Mouse (Mus musculus): ENCODE results near the gene Dbndd1.
"Not testable (repeated sequence)": the region's sequence is repeated elsewhere in the genome, so short reads cannot be mapped to it uniquely, and the experiment has no call there.

Gene Dbndd1

GRCm38 (mm10) chr8:123514781-123515539 lies at the start of gene Dbndd1:
TSS of gene Dbndd1 (minus strand) at chr8:123515463.
- no peak for DNase-seq

- DNase-seq: not testable (repeated sequence)
These were observed 49.0 kb upstream of the Dbndd1 start for GRCm38 (mm10) chr8:123564221-123564620.

DNA sequence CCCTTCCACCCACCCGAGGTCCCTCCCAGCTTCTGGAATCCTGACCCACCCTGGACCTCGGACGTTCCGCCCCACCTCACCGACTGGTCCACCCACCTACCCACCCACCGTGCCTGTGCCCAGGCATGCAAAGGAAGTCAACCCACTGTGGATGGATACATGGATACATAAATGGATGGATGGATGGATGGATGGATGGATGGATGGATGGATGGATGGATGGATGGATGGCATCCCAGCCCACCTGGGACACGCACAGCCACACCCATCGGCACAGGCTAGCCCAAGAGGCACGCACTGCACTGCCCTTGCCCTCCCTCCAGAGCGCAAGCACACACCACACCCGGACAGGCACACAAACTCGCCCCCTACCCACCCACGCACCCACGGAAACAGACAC lies 22.4 kb upstream of the Dbndd1 start:
- DNase-seq: peak; percentile 28

DNA sequence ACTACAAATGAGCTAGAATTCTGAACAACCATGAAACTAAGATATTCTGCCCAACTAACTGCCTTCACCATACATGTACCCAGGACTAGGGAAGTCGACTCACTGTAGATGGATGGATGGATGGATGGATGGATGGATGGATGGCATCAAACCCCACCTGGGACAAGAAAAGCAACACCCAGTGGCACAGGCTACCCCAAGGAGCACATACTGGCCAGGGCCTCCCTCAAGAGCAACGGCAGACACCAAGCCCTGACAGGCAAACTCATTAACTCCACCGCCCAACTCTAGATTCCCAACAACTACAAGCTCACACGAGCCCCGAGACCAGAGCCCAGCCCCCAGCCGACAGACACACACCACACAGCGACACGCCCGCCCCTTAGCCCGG lies 21.7 kb upstream of the Dbndd1 start:
- no peak for DNase-seq

- no peak for DNase-seq
These were observed 21.2 kb upstream of the Dbndd1 start for GRCm38 (mm10) chr8:123536242-123536989.

- no peak for DNase-seq
These were observed 12.6 kb upstream of the Dbndd1 start for GRCm38 (mm10) chr8:123527720-123528489.

- not testable (repeated sequence) for DNase-seq
These were observed 4.8 kb upstream of the Dbndd1 start for GRCm38 (mm10) chr8:123520048-123520447.

GRCm38 (mm10) chr8:123518667-123519066 lies 3.4 kb upstream of the Dbndd1 start, which contains the start of gene Gas8:
TSS of gene Gas8 (plus strand) at chr8:123518834.
- peak; percentile 94 for DNase-seq

DNA sequence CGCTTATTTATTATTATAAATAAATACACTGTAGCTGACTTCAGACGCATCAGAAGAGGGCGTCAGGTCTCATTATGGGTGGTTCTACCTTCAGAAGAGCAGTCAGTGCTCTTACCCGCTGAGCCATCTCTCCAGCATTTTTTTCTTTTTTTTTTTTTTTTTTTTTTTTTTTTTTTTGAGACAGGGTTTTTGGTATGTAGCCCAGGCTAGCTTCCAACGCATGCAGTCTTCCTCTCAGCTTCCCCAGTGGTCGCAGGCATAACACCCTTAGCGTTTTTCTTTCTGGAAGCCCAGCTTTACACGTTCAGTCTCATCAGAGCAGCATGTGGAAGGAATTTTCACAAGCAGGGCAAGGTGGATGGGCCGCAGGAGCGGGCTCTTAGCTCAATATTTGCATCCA lies 2.9 kb upstream of the Dbndd1 start:
- no peak for DNase-seq

DNA sequence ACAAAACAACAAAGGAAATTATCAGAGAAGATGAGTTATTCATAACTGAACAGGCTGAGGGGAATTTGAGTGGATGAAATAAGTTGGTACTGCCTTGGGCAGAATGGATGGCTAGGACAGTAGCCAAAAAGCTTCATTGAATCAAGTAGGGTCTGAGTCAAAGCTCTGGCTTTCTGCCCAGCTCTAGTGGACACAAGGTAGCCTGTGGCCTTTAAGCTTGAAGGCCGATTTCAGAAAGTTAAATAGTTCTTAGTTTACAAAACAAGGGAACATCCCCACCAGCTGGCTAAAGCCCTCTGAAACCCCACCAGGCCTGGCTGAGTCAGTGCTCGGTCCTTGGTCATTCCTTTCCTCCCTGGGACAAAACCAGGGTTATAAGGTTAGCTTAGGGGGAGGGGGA lies 1.3 kb upstream of the Dbndd1 start:
- DNase-seq: no peak

GRCm38 (mm10) chr8:123515540-123515897 lies 256 bp upstream of the Dbndd1 start:
- no peak for DNase-seq

GRCm38 (mm10) chr8:123514136-123514535 lies 1.1 kb downstream of the Dbndd1 start:
- no peak for DNase-seq

GRCm38 (mm10) chr8:123510819-123511218 lies 4.4 kb downstream of the Dbndd1 start:
- no peak for DNase-seq

DNA sequence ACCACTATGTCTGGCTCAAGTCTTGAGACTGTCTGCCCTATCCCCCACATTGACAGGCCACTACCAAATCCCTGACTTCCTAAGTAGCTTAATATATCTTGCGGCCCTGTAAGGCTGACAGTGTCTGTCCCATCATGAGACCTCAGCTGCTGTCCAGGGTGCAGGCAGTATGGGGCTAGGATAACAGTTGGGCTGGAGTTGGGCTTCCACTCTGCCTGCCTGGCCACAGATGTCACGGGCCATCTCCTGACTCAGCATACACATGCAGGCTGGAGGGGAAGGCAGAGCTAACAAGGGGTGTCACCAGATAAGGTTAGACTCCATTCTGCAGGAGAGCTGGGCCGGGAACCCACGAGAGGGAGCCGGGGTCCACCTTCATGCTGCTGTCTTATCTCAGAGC lies 8.1 kb downstream of the Dbndd1 start:
- DNase-seq: no peak

GRCm38 (mm10) chr8:123505695-123506094 lies 9.6 kb downstream of the Dbndd1 start:
- no peak for DNase-seq

DNA sequence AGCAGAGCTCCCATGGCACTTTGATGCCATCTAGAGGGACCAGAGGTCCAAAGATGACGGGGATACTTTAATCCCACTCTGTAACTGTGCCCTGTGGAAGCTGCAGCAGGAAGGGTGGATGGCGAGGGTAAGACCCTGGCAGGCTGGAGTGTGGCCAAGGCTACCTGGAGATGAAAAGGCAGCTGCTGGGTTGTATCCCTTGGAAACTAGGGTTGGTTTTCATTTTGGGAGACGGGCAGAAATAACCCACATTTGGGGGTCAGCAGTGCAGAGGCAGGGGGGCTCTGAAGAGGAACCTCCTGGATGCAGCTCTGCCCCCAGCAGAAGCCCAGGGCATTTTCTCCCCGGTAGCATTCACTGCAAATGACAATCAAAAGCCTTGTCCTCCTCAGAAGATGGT lies 10.0 kb downstream of the Dbndd1 start:
- DNase-seq: no peak

GRCm38 (mm10) chr8:123504591-123505195 lies 10.6 kb downstream of the Dbndd1 start:
- DNase-seq: no peak

- DNase-seq: no peak
These were observed 11.3 kb downstream of the Dbndd1 start for GRCm38 (mm10) chr8:123503801-123504467.

DNA sequence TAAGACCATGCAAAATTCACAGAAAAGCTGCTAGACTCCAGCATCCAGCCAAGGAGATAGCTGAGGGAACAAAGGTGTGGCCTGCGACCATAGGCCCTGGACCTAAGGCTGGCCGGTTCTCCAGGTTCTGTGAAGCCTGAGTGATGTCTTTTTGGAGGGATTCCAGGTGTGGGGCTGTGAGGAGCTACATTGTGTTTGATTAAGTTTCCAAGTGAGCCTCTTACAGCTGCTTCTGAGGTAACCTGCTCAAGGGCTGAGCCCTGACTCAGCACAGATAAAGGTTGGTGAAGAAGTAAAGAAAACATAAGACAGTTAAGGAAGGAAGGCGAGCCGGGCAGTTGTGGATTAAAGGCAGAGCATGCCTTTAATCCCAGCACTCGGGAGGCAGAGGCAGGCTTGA lies 13.1 kb downstream of the Dbndd1 start:
- DNase-seq: no peak

- DNase-seq: no peak
These were observed 15.7 kb downstream of the Dbndd1 start for GRCm38 (mm10) chr8:123499556-123499955.

DNA sequence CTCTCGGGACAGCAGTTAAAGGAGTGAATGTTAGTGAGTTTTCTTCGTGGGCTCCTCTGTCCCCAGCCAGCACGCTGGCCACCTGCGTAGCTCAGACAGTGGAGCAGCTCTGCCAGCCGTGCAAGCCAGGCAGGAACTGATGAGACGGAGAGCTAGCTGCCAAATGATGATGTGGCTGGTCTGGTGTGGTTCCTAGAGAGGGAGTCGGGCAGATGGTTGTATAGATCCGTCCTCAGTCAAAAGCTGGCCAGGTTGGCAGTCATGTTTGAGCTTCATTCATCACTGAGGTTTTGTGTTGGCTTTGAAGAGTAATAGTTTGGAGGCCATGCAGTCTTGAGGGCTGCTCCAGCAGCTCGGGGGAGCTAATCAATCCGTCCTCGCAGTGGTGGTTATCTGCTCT lies 16.3 kb downstream of the Dbndd1 start:
- no peak for DNase-seq

GRCm38 (mm10) chr8:123497699-123498098 lies 17.6 kb downstream of the Dbndd1 start:
- no peak for DNase-seq

DNA sequence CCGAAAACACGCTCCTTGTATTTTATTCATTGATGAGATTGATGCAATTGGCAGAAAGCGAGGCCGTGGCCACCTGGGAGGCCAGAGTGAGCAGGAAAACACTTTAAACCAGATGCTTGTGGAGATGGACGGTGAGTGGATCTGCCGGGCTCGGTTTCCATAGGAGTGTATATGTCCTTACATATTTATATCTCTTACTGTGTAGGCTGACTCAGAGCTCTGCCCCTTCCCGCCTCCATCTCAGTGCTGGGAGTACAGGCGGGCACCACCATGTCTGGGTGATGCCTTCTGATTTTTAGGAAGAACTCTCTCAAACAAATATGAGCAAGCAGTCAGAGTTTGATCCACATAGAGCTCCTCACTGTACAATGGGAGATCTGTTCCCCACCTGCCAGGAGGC lies 22.4 kb downstream of the Dbndd1 start:
- no peak for DNase-seq
